Mouse (Mus musculus): Measurements from ENCODE around the gene Aqp1.

Aqp1 gene

GRCm38 (mm10) chr6:55335989-55336514 lies at the start of gene Aqp1:
Aqp1 (plus strand) TSS chr6:55336432.
- peak; percentile 65 to 74 for DNase-seq

DNA sequence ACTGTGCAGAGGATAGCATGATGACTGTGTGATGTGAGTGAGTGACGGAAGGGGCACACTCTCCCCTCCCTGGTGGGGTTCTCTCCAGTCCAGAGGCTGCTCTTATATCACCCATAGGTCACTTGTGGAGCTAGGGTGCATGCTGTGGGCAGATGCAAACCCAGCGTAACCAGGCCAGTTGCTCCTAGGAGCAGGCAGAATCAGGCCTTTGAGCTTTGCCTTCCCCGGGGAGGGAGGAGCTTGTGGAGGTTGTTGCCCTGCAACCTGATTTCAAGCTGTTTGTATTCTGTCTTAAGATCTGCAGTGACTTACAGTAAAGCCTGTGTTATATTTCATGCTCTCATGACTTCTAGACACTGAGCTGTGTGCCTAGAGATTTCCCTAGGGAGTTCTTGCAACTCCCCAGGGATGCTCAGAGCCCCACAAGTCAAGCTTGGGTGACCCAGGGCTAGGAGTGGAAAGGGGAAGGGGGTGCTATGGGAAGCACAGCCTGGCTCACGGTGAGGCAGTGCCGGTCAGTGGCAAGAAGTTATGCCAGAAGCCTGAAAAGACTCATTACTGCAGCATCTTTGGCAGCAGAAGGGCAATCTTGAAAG lies 48.1 kb upstream of the Aqp1 start:
- DNase-seq: no peak

DNA sequence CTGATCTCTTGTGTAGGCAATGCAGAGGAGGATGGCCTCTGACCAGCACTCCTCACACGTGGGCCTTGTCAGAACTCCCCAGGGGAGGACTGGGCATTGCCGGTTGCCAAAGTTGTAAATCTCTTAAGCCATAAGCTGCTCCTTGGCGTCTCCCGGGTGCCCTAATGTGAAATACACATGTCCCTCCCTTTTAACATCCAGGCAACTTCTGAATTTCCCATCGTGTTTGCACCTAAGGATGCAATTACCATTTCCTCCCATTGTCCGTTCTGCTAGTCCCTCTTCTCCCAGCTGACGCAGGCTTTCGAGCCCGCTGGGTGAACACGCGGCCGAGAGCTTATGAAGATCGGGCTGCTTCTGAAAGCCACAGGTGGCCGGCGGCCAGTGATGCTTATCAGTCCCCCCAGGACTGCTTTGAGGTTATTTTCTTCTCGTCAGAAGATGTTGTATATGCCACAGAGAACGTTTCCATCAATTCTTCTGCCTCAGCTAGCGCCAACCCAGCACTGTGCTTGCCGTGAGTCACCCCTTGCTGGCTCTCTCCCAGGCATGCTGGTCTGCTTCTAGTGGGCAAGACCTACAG lies 41.6 kb upstream of the Aqp1 start:
- DNase-seq: peak; percentile 49

- DNase-seq: peak; percentile 60 to 67
Measured at GRCm38 (mm10) chr6:55295325-55295724, 40.9 kb upstream of the Aqp1 start.

GRCm38 (mm10) chr6:55299482-55299881 lies 36.8 kb upstream of the Aqp1 start:
- no peak for DNase-seq

DNA sequence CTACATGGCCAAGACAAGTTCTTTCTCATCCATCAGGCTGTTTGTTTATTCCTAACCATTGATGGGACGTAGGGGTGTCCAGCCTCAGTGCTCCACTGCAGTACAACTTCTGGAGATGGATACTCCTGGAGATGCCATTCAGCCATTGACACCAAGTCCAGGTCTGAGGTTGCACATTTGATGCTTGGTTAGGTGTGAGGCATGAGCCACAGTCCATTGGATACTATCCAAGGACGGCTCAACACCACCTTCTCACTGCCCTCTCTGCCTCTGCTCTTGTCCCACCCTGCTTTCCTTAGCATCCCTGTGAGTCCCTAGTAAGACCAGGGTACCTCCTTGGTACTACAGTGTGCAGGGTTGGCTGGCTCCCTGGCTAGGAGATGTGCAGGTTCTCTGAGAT lies 36.3 kb upstream of the Aqp1 start:
- DNase-seq: no peak

- no peak for DNase-seq
Measured at GRCm38 (mm10) chr6:55300704-55301103, 35.5 kb upstream of the Aqp1 start.

- DNase-seq: no peak
Measured at GRCm38 (mm10) chr6:55310179-55310578, 26.1 kb upstream of the Aqp1 start.

DNA sequence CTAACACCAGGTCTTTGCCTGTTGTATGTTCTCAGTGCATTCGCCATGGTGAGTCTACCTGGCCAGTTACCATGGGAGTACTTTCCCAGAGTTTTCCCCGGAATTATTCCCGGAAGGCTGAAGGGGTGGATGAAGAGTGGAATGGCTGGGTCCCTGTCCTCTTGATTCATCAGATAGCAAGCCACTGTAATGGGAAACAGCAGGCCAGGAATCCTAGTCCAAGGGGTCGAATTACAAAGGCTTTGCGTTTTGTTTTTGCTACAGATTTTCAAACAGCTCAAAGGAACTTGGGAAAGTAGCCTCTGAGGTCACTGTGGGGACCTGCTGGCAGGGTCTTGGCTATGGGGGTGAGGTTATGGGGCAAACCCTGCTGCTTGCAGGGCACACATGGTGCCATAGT lies 24.3 kb upstream of the Aqp1 start:
- no peak for DNase-seq

- no peak for DNase-seq
Measured at GRCm38 (mm10) chr6:55313893-55314292, 22.3 kb upstream of the Aqp1 start.

GRCm38 (mm10) chr6:55314628-55315027 lies 21.6 kb upstream of the Aqp1 start:
- no peak for DNase-seq

- DNase-seq: no peak
Measured at GRCm38 (mm10) chr6:55318597-55318996, 17.6 kb upstream of the Aqp1 start.

DNA sequence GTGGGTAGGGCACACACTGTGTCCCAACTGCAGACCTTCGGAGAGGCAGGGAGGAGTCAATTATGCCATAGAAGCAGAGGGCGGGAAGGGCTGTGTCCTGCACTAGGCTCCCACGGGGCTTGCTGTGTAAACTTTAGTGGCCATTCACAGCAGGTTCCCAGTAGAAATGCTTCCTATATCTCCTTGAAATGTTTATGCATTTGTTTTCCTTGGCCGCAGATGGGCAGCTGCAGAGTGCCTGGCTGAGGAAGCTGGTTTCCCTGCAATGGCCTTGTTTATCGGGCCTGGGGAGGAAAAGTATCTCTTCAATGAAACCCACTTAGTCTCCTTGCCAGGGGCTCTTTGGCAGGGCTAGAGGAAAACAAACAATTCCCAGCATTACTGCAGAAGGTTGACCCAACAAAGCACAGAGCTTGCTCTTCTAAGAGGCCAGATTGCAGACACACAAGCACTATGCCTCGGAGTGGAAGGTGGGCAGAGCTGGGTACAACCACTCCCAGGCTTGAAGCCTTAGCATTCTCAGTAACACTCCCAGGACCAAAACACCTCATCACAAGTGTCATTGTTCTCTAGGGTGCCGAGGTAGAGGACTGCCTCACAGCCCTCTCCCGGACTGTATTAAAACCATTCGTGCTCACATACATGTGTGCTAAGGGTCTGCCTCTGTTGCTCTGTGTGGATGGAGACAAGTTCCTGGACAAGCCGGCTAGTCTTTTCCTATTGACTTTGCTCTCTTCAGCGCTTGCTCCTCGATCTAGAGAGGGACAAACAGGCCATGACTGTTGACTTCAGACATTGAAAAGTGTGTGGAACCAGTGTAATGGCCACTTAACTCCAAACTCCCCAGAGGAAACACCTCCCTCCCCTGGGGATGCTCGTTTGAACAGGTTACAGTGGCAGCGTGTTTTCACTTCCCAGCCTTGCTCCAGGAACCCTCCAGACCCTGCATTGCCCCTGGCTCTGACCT lies 16.4 kb upstream of the Aqp1 start:
- DNase-seq: no peak

DNA sequence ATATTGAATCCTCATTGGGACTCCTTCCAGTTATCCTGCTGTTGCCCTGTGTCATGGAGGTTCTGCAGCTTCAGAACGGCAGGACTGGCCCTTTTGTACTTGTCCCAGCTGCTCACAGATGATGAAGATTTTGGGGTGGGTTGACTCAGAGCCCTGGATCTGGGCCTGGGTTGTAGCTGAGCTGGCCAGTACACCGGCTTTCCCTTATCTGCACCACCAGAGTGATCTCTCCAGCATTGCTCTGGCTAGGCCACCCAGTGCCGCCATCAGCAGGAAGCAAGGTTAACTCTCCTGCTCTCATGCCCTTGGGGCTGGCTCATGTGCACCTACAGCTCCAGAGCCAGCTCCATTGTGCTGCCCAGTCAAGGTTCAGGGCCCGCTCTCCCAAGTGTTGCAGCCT lies 15.3 kb upstream of the Aqp1 start:
- DNase-seq: no peak

DNA sequence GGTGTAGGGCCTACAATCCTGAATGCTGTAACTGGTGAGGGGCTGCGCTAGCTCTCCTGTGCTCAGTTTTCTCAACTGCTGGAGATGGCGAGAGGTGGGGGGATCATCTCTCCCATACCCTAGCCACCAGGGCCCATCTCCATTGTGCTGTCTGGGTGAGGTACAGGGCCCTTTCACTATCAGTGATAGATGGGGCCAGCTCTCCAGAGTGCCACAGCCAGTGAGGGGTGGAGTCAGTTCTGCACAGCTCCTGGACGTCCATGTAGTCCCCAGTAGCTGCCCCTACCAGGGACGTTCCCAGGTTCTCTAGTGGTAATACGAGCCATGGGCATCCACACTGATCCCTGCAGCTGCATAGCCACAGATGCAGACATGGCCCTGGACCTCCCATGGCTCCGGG lies 14.7 kb upstream of the Aqp1 start:
- DNase-seq: no peak

GRCm38 (mm10) chr6:55322980-55323379 lies 13.3 kb upstream of the Aqp1 start:
- no peak for DNase-seq

DNA sequence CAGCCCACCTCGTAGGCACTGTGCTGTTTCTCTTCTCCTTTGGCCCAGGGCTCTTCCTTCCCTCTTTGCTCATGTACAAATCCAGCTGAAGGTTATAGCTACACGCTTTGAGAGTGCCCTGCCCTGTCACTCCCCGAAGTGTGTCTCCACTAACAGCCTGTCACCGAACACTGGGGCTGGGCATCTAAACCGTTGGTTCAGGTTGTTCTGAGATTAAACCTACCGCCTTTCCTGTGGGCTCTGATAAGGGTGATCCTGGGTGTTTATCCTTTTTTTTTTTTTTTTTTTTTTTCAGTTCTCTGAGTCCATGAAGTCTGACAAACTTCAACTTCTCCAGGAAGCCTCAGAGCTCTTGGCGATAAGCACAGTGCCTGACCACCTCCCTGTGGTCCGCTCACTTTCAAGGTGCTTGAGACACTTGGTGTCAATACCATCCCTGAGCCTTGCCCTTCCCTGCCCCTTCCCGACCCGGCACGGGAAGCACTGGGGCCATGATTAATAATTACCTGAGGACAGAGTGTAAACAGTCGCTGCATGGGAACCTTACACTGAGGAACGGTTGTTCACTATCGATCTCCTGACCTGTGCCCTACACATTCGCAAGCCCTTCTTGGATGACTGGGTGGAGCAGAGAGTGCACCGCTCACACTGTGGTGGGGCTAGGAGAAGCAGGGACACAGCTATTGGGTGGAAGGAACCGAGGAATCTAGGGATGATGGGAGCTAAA lies 12.2 kb upstream of the Aqp1 start:
- no peak for DNase-seq

DNA sequence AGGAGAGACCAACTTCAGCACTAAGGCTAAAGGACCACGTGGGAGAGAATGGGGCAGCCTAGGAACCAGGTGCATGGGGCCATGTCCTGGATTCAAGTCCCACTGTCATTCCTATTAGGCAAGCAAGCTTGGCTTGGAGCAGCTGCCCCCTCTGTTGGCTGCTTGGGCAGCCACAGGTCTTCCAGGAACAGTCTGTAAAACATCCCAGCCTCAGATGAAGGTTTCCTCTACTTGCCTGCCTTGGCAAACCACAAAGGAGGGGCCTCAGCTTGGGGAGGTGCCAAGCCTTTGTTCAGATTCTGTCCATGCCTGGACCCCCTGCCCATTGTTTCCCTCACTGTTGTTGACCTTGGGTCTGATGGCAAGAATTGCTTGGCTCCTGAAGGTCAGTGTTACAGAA lies 11.4 kb upstream of the Aqp1 start:
- no peak for DNase-seq

GRCm38 (mm10) chr6:55326299-55326698 lies 9.9 kb upstream of the Aqp1 start:
- no peak for DNase-seq

GRCm38 (mm10) chr6:55327326-55327725 lies 8.9 kb upstream of the Aqp1 start:
- no peak for DNase-seq

DNA sequence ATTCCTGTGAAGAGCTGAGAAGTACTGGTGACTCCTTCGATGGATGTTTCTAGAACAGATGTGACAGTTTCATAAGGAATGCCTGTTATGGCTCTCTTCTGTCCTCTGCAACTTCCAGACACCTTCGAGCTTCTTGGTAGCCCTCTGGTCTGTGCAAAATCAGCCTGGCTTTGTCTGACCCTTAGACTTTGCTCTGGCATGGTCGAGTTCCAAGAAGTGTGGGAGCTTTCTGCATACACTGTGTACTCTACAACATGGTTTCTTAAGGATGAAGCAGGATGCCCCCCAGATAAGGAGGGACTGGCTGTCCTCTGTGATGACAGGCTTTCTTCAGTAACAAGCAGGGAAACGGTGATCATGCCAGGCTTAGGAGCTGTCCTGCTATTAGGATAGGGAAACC lies 8.1 kb upstream of the Aqp1 start:
- no peak for DNase-seq

DNA sequence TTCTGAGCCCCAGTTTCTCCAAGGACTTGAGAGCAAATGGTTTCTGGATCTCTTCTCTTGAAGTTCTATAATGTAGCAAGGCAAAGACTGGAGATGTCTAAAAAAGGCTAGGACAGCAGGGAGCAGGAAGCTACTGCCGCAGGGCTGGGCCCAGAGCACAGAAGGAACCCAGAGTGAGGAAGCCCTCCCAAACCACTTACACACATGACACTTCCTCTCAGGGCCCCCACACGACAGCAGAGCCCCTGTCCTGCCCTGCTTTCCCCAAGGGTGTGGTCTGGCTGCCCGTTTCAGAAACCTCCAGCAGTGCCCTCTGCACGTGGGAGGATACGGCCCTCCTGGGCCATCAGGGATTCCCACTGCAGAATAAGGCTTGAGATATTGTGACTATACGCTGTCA lies 4.9 kb upstream of the Aqp1 start:
- DNase-seq: no peak

Data from cerebellum, postnatal 10 days (tissue).